Mouse (Mus musculus) liver, adult 2 months (tissue): Measurements from ENCODE around the gene Tmbim1. TPM values are rescaled to one million over a fixed set of nuclear protein-coding genes. Genes with fewer than 3 reads are reported as not detected.

Experiments used
- DNase-seq: peaks from one replicate; pipeline ENCODE4 v3.0.0-alpha.2; 2011; ENCODE audit warnings: low read depth, low spot score; ENCODE audit errors: extremely low read depth
- H3K27ac ChIP-seq: fragments of 200-500 bp; replicated peaks from 2 replicates; pipeline ENCODE4 v1.5.1; 2012; ENCODE audit warnings: low read depth, mild to moderate bottlenecking, control low read depth, inconsistent platforms, low read length; ENCODE audit not compliant: insufficient read depth
- H3K27me3 ChIP-seq: fragments of 200-500 bp; 2 replicates; pipeline ENCODE4 v1.6.1; 2012; ENCODE audit warnings: mild to moderate bottlenecking, moderate library complexity, low read length, inconsistent platforms; ENCODE audit not compliant: control insufficient read depth, insufficient read depth
- H3K36me3 ChIP-seq: fragments of 200-500 bp; 2 replicates; pipeline ENCODE4 v1.6.1; 2012; ENCODE audit warnings: low read length, inconsistent platforms; ENCODE audit not compliant: control insufficient read depth, insufficient read depth
- H3K4me1 ChIP-seq: fragments of 200-500 bp; 2 replicates; pipeline ENCODE4 v1.6.1; 2011; ENCODE audit warnings: low read length; ENCODE audit not compliant: control insufficient read depth, insufficient read depth
- H3K4me3 ChIP-seq: fragments of 200-500 bp; 2 replicates; pipeline ENCODE4 v1.5.1; 2011; ENCODE audit warnings: low read depth, mild to moderate bottlenecking, control low read depth, low read length, moderate library complexity; ENCODE audit not compliant: insufficient read depth
- H3K79me2 ChIP-seq: fragments of 200-500 bp; 2 replicates; pipeline ENCODE4 v1.6.1; 2012; ENCODE audit warnings: inconsistent platforms, mild to moderate bottlenecking, low read length, moderate library complexity; ENCODE audit not compliant: control insufficient read depth, insufficient read depth
- H3K9ac ChIP-seq: fragments of 200-500 bp; 2 replicates; pipeline ENCODE4 v1.6.1; 2012; ENCODE audit warnings: low read depth, mild to moderate bottlenecking, control low read depth, inconsistent platforms, low read length
- CTCF ChIP-seq: fragments of 200-500 bp; IDR thresholded peaks from 2 replicates; pipeline ENCODE4 v1.5.1; 2011; ENCODE audit warnings: low read depth, low read length, control low read depth
- POLR2A ChIP-seq: fragments of 200-500 bp; IDR thresholded peaks from 2 replicates; pipeline ENCODE4 v1.6.1; 2011; ENCODE audit warnings: low read length, control low read depth; ENCODE audit not compliant: insufficient read depth; ENCODE audit errors: extremely low read depth
- WGBS: fragments of 180-500 bp; shearing (Covaris S2); methylation state at CpG from one replicate; pipeline ENCODE4 v1.1.7; 2018; 5-methylcytosine and 5-hydroxymethylcytosine counted together
- polyA plus RNA-seq: library from polyadenylated mRNA; depleted of rRNA; stranded (reverse); fragments of >200 nt; gene quantifications from 2 replicates; pipeline ENCODE4 v1.2.3, GENCODE M21; 2012
- total RNA-seq: library from RNA; depleted of rRNA; stranded (reverse); fragments of >200 nt; gene quantifications from 2 replicates; pipeline ENCODE4 v1.2.3, GENCODE M21; 2014

Gene Tmbim1
- total and polyA plus RNA-seq, 2 experiments, result 26.1 to 101 TPM

GRCm38 (mm10) chr1:74281886-74282285, 23.5 kb downstream of the Tmbim1 start:
- no peaks in the 10 kb centered on the region for H3K79me2 ChIP-seq
- H3K27me3 ChIP-seq, result no peaks in the 10 kb centered on the region
- peaks cover 6% of the 10 kb centered on the region for H3K4me1 ChIP-seq
- no peak for DNase-seq
- no peak overlapping the region for H3K9ac ChIP-seq
- no peak for TF ChIP-seq POLR2A
- TF ChIP-seq CTCF, result no peak
- H3K4me3 ChIP-seq, result no peak overlapping the region
- no peak overlapping the region for H3K27ac ChIP-seq
- 94% methylated on average over 8 of the region's 8 CpGs for WGBS
- peaks cover 6% of the 10 kb centered on the region; the same call in 1 of the 2 replicates for H3K36me3 ChIP-seq

- 97% methylated on average over 2 of the region's 2 CpGs for WGBS
- H3K27me3 ChIP-seq, result no peaks in the 10 kb centered on the region
- no peak overlapping the region for H3K4me3 ChIP-seq
- no peak overlapping the region for H3K27ac ChIP-seq
- H3K79me2 ChIP-seq, result no peaks in the 10 kb centered on the region
- peaks cover 6% of the 10 kb centered on the region; the same call in 1 of the 2 replicates for H3K36me3 ChIP-seq
- DNase-seq, result no peak
- peaks cover 6% of the 10 kb centered on the region for H3K4me1 ChIP-seq
- TF ChIP-seq POLR2A (no peak), CTCF (no peak)
- no peak overlapping the region for H3K9ac ChIP-seq
Observed at GRCm38 (mm10) chr1:74281372-74281771, 24.1 kb downstream of the Tmbim1 start.

DNA sequence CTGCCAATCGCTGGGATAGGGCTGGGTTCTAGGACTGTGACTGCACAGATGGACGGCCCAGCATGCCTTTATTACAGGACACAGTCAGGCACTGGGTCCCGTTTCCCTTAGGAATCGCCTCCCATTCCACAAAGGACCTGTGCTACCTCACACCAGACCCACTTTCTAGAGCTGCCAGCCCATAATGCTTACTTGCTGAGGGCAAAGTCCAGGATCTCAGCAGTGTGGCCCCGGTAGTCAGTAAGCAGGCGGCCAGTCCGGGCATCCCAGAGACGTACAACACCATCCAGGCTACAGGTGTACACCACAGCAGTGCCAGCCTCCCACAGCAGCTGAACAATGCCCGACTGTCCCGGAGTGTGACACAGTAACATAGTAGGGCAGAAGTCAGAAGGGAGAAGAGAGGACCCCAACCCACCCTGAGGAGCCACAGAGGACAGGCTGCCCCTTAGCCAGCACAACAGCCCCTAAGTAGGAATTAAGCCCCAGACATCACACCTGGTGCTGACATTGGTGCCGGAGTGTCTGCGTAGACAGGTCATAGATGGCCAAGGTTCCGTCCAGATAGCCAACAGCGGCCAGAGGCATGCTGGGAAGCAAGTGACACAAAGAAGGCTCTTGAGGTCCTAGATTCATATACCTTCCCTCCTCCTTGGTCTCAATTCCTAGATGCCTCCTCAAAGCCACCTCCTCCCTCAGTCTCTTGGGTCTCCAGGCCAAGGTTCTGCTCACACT, 24.7 kb downstream of the Tmbim1 start:
- H3K27ac ChIP-seq, result no peak overlapping the region
- H3K79me2 ChIP-seq, result no peaks in the 10 kb centered on the region
- no peak for DNase-seq
- no peak overlapping the region for H3K4me3 ChIP-seq
- WGBS, result 81% methylated on average over 14 of the region's 14 CpGs
- peaks cover 6% of the 10 kb centered on the region for H3K4me1 ChIP-seq
- no peaks in the 10 kb centered on the region for H3K27me3 ChIP-seq
- H3K36me3 ChIP-seq, result peaks cover 6% of the 10 kb centered on the region; the same call in 1 of the 2 replicates
- H3K9ac ChIP-seq, result no peak overlapping the region
- TF ChIP-seq CTCF (no peak), POLR2A (no peak)

DNA sequence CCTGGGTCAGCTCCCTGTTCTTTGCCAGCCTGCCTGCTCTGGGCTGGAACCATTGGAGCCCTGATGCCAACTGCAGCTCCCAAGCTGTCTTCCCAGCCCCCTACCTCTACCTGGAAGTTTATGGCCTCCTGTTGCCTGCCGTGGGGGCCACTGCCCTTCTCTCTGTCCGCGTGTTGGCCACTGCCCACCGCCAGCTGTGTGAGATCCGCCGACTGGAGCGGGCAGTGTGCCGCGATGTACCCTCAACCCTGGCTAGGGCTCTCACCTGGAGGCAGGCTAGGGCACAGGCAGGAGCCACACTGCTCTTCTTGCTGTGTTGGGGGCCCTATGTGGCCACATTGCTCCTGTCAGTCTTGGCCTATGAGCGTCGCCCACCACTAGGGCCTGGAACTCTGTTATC, 26.4 kb downstream of the Tmbim1 start:
- H3K27ac ChIP-seq, result no peak overlapping the region
- peaks cover 3% of the 10 kb centered on the region for H3K4me1 ChIP-seq
- peaks cover 6% of the 10 kb centered on the region; the same call in 1 of the 2 replicates for H3K36me3 ChIP-seq
- DNase-seq, result no peak
- no peaks in the 10 kb centered on the region for H3K79me2 ChIP-seq
- H3K27me3 ChIP-seq, result no peaks in the 10 kb centered on the region
- TF ChIP-seq CTCF, result no peak
- TF ChIP-seq POLR2A, result no peak
- H3K4me3 ChIP-seq, result no peak overlapping the region
- H3K9ac ChIP-seq, result no peak overlapping the region
- WGBS, result 91% methylated on average over 11 of the region's 11 CpGs

- Histone ChIP-seq H3K27ac (no peak within 1 kb of the TSS), H3K4me3 (no peak within 1 kb of the TSS), H3K79me2 (no peaks in the 10 kb centered on the region), H3K4me1 (peaks cover under 1% of the 10 kb centered on the region), H3K27me3 (no peaks in the 10 kb centered on the region), H3K9ac (no peak within 1 kb of the TSS), H3K36me3 (peaks cover 6% of the 10 kb centered on the region; the same call in 1 of the 2 replicates)
- DNase-seq, result no peak
- WGBS, result 92% methylated on average over 10 of the region's 10 CpGs
- TF ChIP-seq CTCF (no peak), POLR2A (no peak)
Observed at GRCm38 (mm10) chr1:74278538-74278937, 26.9 kb downstream of the Tmbim1 start, which contains the start of gene Gpbar1. TSS of gene Gpbar1 (plus strand) at chr1:74278550.
